Mouse (Mus musculus) layer of hippocampus, postnatal 36 days (tissue): ENCODE data around the gene Stxbp6. TPM values are rescaled to one million over a fixed set of nuclear protein-coding genes. Genes with fewer than 3 reads are reported as not detected.

Source experiments
- DNase-seq, 2 experiments: peaks; one replicate each; pipeline ENCODE4 v3.0.0; 2022
- total RNA-seq, 2 experiments: library from RNA; stranded (reverse); gene quantifications; 2 replicates each; pipeline ENCODE4 v1.2.3; 2021

Stxbp6 gene
- total RNA-seq, 2 experiments from 2014 or later = 72.4 to 77.5 TPM

DNA sequence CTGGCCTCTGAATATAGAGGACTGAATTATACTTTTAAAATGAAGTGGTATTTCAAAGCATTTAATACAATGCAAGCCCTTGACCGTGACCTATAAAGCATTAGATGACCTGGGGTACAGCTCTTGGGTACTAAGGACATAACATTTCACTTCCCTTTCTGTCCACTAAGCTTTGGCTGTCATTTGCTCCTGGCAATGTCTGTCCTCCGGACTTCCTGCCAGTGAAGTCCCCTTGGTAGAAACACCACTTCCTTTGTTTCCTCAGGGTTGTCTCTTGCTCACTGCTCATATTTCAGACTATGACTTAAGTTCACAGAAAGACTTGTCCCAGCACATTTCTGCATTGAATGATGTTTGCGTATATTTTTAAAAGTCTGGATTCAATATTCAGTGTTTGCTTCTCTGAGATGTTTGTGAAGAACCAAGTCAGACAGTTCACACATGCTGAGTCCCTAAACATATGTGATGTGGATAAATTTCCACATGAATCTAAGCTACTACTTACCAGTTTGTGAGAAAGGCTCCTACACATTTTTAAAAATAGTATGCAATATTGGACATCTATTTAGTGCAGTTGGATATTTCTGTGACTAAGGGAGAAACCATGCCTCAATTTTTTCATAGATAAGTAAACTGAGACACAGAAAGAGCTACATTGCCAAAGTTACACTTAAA is 166.3 kb downstream of the Stxbp6 start:
- DNase-seq = no peak

DNA sequence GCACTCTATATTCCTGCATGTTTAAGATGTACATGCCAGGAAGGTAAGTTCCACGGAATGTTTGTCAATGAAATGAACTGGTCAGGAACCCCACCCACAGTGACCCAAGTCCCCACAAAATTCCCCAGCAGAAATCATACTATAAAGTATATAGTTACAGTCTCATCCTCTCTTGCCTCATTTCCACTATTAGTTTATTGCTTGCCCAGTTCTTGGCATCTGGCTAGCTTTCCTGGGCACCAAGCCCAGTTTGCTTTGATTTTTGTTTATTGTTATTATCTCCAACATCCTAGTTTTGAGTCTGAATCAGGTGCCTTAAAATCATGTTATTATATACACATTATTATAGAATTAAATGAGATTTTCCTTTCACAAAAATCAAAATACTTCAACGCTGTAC is 168.5 kb downstream of the Stxbp6 start:
- no peak for DNase-seq

DNA sequence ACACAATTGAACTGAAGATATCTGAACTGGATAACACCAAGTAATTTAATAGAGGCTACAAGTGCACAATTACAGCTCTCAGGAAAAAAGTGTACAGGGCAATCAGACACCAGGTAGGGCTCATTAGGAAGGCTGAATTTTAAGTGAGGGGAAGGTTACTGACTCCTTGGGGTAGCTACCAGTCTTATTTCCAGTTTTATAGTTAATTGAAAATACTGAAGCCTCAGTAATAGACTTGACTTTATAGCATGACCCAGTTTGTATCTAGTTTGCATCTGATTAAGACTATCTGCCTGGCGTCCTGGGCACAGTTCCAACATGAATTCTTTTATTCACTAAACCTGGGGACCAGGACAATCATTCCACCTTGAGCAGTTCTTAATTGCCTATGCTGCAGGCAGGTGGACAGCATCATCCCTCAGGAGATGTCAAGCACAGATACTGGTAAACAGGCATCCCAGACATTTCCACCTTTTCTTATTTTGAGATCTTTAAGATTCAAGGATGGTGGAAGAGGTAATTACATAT is 171.2 kb downstream of the Stxbp6 start:
- no peak for DNase-seq

DNA sequence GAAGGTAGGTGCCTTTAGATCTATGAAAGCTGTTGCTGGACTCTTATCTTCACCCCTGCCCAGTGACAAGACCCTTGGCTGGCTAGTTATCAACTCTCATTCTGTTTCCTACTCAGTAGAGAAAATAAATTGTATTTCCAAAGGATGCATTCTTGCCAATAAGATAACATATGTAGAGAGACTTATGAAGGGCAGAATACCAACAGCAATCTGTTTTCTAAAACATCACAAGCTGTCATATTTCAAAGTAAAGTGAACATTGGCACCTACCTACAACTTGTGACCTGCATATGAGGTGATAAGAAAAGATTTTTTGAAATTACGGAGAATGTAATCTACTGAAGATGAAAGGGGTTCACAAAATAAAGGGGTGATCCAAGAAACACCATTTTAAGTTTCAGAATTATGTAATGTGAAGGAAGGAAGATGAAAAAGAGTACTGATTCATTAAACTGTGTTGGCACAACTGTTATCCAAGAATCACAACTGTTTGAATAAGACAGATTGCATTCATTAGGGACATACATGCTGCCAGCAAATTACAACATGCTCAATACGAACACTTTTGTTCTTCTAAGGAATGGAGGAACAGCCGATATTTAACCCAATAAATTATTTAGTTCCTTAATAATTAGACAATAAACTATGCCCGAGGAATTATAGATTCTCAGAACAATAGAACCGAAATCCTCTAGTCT is 175.2 kb downstream of the Stxbp6 start:
- DNase-seq = no peak

DNA sequence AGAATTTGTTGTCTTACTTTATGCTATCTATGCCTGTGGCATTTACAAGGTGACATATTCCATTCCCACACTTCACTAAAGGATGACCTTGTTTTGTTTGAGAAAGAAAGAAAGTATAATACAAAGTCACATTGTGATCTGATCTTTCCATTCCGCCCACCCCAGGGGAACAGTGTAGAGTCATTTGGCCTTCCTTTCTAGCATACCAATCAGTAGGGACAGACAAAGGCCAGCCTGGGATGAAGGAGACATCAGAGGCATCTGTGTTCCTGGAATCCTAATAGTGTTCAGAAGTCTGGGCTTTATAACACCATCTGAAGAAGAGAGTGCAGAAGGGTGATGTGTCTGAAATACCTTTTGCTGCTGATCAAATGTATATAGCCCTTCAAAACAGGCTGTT is 178.0 kb downstream of the Stxbp6 start:
- DNase-seq = no peak

DNA sequence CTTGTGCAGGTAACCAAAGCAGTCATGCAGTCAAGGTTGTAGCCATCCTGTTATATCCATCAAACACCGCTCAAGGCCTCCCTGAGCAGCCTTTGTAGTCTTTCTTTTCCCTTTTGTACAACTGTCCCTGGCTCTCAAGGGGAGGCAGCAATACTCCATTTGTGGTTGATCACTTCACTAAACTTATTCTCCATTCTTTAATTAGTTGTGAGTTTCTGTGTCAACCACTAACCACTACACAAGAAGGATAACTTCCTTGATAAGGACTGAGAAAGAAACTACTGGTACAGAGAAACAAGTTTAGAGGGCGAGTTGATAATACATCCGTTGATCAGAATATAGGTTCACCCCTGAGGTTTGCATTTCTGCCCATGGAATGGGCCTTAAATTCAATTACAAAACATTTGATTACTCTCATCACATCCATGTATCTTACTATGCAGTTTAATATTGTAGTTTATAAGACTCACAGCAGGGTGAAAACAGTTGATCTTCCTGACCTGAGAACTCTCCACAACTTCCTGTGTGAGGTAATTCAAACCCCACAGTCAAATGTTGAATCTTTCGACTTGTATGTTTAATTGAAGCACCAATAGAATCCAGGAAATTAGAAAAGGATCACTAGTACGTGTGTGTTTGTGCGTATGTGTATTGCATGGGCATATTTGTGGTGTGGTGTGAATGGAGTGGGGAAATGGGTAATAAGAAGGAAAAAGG is 184.7 kb downstream of the Stxbp6 start:
- DNase-seq = no peak

DNA sequence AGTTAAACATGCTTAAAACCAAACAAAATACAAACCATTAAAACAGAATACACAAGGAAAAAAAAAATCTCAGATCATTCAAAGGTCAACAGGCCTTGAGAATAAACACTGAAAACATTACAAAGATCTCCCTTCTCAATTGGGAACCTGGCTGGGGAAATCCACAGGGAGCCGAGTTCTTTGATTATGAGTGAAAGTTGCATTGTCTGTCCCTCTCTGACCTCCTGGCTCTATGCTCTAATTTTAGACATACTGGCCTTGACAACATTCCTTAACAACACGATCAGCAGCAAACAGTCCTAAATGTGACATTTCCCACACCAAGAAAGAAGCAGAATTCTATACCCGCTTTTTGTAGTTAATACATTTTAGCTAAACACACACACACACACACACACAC is 187.7 kb downstream of the Stxbp6 start:
- no peak for DNase-seq

DNA sequence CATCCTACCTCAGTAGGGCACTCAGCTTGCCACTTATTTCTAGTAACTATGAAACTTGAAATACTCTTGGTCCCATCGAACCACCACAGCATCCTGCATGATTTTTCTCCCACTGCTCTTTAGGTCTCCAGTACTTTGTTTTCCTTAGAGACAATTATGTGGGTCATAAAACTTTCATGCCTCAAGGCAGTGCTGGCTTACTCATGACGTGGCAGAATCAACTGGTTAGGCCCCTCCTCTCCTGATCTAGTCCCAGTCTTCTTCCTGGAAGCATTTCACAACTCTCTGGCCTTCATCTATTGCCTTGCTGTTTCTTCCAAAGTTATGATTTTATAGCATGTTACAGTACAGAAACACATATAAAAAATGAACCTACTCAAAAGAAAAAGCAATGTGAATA is 201.8 kb downstream of the Stxbp6 start:
- DNase-seq = no peak

DNA sequence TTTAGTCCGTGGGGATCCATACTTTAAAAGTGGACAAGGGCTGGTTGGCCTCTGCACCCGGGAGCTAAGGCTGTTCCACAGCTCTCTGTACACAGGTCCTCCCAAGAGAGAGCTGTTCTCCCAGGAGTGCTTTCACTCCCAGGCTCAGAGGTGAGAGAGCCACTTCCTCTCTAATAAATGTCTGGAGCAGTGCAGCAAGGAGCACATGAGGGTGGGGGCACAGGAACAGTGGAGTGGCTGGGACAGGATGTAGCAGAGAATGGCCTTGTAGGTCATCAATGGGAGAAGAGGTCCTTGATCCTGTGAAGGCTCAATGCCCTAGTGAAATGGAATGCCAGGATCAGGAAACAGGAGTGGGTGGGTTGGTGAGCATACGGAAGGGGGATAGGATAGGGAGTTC is 209.1 kb downstream of the Stxbp6 start:
- no peak for DNase-seq

DNA sequence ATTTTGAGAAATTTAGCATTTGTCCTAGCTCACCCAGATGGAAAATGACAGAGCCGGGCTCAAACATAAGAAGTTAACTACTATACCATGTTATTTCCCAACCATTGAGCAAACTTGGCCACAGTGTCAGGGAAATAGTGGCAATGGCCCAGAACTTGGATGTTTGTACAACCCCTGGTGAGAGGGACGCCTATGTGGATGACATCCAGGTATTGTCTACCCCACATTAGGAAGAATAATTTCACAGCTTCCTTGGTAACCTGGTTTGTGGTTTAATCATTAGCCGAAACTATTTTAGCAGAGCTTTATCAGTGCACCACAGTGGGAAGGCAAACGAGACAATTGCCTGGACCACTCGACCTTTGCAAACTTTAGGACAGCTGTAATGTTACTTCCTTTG is 215.1 kb downstream of the Stxbp6 start:
- DNase-seq = no peak

DNA sequence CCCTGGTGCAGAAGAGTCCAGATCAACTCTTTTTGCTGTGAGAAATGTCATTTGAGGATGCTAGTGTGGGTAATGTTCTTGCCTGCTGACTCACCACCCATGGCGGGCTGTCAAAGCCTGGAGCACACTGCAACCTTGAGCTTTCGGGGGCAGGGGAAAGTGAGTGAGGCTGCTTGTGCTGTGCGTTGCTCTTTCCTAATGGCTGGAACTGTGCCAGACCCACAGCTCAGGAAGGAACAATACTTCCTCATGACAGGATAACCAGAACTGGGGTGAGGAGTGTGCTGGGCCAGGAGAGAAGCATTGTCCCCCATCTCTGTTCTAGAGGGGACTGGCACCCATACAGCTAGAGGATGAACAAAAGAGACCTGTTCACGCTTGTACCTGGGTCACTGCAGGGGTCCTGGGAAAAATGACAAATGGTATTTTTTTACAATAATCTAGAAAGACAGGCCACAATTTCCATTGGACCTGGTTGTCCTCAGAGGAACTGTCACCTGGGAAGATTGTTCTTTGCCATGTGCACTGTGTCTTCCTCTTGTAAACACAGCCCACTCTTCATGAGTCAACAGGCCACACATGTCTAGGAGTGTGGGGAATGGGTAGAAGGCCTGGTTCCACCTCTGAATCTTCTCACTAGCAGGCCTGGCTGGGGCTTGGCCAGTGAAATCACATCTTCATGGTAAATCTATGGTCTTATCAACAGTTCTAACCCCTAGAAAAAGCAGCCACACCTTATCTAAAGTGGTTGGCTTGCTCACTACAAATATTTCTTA is 216.2 kb downstream of the Stxbp6 start:
- peak; percentile 49 to 54 for DNase-seq

DNA sequence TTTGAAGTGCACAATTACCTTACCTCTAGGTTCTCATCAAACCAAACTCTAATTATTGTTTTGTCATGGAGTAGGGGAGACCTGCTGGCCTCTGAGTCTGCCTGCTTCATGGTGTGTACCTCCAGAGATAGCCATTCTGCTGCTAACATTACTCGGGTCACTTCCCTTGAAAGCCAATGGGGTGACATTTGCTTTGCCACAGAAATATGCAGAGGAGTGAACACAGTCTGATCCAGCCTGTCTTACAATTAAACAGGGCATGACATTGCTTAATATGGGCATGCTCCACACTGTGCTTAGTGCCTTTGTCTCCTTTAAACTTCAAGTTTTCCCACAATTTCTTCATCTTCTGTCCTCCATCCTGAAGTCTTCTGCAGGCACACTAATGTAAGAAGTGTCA is 222.5 kb downstream of the Stxbp6 start:
- no peak for DNase-seq

DNA sequence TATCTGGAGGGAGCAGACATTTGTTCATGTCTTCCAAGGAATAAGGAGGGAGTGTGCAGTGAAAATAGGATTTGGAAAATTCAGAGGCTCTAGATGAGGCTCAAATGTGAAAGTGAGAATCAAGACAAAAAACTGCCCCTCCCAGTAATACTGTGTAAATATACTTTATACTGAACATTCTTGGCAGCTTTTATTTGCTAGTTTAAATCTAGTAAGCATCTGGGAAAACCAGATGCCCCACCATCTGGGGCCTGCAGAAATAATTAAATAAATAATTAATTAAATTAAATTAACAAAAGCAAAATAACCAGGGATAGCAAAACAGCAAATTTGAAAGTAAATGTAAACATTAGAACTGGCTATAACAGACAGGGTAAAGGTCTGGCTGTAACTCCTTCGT is 224.0 kb downstream of the Stxbp6 start:
- no peak for DNase-seq

DNA sequence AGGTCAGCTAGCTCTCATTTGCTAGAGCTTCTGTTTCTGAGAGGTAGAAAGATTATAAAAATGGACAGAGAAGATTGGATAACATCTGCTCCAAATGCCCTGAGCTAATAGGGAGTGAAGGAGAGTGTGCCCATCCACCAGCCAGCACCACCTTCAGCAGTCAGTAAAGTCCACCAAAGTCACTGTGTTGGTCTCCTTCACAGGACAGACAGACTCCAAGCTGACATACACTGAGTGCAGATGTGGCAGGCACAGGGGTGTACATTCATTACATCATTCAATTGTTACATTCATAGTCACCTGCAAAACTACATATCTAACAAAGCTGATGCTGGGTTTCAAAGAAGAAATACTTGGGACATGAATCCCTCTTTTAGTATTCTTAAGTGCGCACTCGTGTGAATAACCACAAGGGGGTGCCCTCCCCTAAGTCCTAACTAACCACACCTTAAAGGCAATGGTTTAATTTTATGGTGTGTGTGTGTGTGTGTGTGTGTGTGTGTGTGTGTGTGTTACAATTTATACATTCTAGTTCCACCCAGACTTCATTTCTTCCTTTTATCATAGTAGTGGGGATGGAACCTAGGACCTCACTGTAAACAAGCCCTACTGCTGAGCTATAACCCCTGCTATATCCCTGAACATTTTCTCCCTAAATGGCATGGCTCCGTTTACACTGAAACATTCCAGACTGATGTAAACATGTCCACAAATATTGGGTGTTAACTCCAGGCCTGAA is 225.9 kb downstream of the Stxbp6 start:
- DNase-seq = peak in 1 of 2 experiments; percentile 23

DNA sequence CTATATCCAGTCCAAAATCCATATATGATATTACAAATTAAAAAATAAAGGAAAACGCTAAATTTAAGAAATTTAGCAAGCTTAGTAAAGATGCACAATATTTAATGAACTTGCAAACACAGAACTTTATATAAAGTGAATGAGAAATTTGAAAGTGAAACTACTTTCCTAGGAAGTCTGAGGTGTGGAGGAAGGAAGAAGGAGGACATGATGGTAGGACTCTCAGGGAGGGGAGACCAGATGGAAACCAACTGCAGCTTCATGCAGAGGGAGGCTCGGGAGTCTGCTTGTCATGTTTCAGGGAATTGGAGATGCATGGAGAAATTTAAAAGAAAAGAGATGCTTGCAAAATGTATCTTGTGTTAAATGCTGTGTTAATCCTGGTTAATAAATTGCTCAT is 233.9 kb downstream of the Stxbp6 start:
- no peak for DNase-seq

DNA sequence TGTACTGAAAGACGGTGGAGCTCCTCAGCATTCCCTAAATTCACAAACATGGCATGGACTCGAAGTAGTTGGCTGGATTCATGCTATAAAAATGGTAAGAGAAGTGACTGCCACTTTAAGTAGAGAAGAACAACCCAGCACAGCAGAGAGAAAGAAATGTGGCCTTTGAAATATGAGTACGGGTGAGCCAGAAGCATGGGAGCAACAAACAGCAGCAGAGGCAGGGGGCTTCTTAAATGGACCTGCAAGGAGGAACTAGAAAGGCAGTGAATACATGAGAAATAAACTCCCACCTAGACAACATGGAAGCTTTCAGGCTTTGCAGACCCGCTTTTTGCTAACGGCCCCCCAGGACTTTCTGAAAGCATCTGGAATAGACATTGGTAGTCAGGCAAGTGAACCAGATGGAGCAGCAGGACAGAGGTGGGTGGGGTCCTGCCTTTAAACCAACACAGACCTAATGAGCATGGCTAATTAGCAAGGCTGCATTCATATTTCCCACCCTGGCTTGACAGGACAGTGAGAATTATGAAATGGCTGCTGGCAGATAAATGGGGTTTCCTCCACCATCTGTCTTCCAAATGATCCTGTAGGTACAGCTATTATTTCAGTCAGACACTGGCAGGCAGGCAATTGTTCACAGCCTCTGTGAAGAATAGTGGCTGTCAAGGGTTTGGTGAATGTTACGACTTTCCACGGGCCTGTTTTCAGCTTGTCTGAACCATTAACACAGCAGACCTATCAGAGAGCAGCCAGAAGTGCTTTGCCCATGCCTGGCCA is 234.7 kb downstream of the Stxbp6 start:
- peak; percentile 16 to 22 for DNase-seq

DNA sequence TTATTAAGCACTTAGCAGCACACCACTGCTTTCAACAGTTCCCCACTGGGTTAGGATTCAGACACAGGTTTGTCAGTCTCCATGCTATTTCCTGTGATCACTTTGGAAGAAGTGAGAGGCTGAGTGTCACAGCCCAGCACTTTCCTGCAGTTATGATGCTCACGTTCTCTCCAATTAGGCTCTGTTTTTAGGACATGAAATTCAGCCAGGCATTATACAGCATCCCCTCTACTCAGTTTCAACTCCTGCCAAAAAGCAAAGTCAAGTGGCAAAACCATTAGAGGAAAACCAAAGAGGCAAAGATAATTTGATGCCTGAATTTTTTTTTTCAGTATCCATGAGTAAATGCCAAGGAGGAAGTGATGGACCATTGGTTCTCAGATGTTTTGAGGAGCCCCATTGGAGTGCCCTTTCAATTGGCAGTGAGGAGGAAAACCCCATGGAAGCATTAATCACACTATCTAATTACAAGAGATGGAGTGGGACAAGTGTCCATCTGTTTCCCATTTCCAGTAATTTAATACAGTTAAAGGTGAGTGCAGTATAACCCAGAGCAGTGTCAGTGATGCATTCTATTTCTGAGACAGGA is 238.5 kb downstream of the Stxbp6 start:
- no peak for DNase-seq

DNA sequence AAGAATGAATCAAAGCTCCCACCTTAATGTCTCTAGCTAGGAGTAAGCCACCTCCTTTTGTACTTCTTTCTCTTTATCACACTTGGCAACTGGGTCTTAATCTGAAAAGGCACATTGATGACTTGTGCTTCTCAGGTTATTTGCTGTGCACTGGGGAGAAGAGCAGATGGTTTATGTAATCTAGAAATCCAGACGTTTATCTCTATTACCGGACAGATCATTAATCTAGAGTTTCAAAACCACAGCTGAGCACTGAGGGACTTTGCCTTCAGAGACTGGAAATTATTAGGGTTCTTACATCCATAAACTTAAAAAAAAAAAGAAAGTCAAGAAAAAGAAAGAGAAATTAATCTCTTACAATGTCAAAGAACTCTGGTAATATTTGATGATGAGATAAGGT is 262.6 kb downstream of the Stxbp6 start:
- DNase-seq = no peak

DNA sequence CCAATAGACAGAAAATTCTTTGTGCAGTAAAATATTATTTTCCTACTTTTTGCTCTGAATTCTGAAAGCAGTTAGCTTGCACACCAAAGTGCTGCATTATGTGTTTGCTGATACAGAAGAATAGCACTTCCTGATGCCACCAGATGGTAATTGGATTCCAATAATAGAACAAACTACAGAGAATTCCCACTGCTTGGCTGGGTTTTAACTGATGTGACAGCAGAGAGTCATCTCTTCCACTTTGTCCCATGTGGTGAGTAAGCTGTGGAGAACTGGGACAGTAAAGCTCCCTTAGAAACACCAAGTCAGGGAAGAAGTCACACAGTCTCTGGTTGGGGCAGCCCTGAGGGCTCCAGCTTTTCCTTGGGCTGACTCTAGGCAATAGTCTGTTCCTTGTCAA is 270.3 kb downstream of the Stxbp6 start:
- DNase-seq = peak; percentile 1 to 4
